Mouse (Mus musculus) bone marrow macrophage, adult 2 months (primary cell): Measurements from ENCODE around the gene Il6.

ENCODE experiments used
- CTCF ChIP-seq: IDR thresholded peaks from 2 replicates; pipeline ENCODE4 v1.5.1; 2012; ENCODE audit warnings: low read depth, mild to moderate bottlenecking, low read length, moderate library complexity
- POLR2A ChIP-seq: IDR thresholded peaks from 2 replicates; pipeline ENCODE4 v1.6.1; 2012; ENCODE audit warnings: mild to moderate bottlenecking, low read depth, low read length, borderline replicate concordance

DNA sequence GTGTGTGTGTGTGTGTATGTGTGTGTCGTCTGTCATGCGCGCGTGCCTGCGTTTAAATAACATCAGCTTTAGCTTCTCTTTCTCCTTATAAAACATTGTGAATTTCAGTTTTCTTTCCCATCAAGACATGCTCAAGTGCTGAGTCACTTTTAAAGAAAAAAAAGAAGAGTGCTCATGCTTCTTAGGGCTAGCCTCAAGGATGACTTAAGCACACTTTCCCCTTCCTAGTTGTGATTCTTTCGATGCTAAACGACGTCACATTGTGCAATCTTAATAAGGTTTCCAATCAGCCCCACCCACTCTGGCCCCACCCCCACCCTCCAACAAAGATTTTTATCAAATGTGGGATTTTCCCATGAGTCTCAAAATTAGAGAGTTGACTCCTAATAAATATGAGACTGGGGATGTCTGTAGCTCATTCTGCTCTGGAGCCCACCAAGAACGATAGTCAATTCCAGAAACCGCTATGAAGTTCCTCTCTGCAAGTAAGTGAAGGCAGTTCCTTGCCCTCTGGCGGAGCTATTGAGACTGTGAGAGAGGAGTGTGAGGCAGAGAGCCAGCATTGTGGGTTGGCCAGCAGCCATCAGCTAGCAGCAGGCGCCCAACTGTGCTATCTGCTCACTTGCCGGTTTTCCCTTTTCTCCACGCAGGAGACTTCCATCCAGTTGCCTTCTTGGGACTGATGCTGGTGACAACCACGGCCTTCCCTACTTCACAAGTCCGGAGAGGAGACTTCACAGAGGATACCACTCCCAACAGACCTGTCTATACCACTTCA is at the start of gene Il6:
- TF ChIP-seq CTCF = peak; percentile 9; the same call in 1 of the 2 replicates
- TF ChIP-seq POLR2A = no peak
